Mouse (Mus musculus) testis, adult 2 months (tissue): ENCODE measurements around the gene Taf13.

Experiments
- CTCF ChIP-seq: fragments of 200-500 bp; IDR thresholded peaks from 2 replicates; pipeline ENCODE4 v1.5.1; 2012; ENCODE audit warnings: low read depth, mild to moderate bottlenecking, inconsistent platforms, low read length, moderate library complexity; ENCODE audit not compliant: control insufficient read depth, insufficient read depth, insufficient replicate concordance
- POLR2A ChIP-seq: fragments of 200-500 bp; IDR thresholded peaks from 2 replicates; pipeline ENCODE4 v1.6.1; 2012; ENCODE audit warnings: low read depth, mild to moderate bottlenecking, inconsistent platforms, low read length, moderate library complexity; ENCODE audit not compliant: control insufficient read depth

DNA sequence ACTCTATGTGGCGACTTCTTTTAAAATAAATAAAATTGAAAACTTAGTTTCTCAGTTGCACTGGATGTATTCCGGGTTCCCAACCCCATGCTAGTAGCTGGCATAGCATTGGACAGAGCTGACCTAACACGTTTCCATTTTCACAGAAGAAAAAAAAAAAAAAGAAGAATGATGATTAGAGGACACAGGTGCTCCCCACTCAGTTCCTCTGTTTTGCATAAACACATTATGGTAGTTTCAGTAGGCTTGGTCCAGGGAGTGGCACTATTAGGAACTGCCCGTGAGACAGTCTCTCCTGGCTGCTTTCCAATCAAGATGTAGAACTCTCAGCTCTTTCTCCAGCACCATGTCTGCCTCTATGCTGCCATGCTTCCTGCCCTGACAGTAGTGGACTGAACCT is 13.1 kb downstream of the Taf13 start:
- TF ChIP-seq POLR2A: no peak
- TF ChIP-seq CTCF: no peak
